Mouse (Mus musculus) 416B (cell line): Measurements from ENCODE around the gene Zfp467.

Experiments used
- DNase-seq: peaks from one replicate; pipeline ENCODE4 v3.0.0; 2011; ENCODE audit warnings: low read depth

Zfp467 gene

DNA sequence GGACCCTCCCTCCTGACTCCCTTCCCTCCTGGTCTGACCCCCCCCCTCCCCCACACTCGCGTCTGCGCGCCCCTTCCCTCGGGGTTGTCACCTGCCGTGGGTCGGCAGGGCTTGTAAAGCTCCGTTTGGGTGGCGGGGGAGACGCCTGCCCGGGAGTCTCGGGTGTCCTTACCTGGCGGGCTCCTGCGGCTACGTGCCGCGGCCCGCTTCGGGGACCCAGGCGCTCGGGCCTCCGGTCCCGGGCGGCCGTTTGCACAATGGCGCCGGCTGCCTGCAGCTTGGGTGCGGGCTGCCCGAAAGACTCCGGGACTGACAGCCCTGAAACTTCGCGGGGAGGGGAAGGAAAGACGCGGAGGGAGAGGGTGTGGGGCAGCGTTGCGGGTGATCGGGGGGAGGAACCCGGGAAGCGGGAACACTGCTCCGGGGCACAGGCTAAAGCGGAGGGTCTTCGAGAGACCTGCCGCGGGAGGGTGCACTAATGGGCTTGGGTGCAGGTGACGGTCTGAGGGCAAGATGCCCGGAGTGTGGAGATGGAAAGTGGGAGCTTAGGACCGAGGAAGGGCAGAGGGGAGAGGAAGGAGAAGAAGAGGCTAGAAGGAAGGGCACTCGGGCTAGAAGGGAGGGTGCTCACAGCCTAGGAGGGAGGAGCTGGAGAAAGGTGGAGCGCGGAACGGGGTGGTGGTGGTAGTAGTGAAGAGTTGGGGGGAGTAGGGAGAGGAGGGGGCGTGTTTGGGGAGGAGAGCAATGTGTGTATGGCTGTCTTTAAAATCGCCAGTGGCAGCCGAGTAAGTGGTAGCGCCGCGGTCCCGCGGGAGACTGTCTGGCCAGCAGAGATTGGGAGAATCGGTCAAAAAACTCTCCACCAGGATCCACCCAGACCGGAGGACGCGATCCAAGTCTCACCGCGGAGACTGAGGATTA, at the start of gene Zfp467:
Gene Zfp467 (minus strand): TSS at position 645 of the 921 bp plus-strand sequence.
- DNase-seq: peak; percentile 34

DNA sequence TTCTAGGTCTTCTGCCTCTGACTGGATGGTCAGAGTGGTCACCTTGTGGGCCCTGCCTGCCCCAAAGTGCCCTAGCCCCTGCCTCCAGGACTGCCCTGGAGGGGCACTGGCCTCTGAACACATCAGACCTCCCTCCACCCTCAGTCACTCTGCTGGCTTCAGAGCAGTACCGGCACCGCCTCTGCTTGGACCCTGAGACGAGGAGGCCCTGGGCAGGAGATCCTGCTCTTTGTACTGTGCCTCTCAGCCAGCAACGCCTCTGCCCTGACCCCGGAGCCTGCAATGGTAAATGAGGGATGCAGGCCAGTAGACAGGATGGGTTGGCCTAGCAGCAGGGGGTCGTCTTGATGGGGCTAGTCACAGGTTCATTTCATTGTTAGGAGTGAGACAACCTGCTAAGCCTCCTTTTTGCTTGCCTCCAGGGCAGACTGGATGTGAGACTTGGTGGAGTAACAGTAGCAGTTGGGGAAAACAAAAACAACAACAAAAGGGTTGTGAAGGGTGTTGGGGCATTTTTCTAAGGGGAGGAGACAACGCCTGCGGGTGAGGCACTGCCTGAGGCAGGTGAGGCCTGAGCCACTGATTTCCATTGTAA, 47.6 kb upstream of the Zfp467 start:
- DNase-seq: no peak

DNA sequence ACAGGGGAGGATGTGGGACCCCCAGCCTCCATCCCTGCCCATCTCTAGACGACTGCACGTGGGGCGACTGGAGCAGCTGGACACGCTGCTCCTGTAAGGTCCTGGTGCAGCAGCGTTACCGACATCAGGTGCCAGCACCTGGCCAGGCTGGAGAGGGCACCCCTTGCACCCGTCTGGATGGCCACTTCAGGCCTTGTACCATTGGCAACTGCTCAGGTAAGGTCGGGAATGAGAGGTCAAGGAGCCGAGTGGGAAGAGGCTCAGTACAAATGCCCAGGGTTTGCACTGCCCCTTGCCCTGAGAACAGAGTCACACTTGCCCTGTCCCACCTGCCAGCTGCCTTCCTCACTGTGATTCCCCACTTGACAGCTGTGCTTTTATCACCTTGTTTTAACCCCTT, 45.7 kb upstream of the Zfp467 start:
- no peak for DNase-seq

DNA sequence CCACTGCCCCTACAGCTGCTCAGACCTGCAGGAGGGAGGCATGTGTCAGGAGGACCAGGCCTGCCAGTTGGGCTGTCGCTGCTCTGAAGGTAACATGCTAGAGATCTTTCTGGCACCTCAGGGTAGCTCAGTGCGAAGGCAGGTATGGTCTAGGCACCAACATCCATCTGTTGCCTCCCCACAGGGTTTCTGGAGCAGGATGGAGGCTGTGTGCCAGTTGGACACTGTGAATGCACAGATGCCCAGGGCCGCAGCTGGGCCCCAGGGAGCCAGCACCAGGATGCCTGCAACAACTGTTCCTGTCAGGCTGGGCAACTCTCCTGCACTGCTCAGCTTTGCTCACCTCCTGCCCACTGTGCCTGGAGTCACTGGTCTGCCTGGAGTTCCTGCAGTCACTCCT, 44.1 kb upstream of the Zfp467 start:
- DNase-seq: no peak

DNA sequence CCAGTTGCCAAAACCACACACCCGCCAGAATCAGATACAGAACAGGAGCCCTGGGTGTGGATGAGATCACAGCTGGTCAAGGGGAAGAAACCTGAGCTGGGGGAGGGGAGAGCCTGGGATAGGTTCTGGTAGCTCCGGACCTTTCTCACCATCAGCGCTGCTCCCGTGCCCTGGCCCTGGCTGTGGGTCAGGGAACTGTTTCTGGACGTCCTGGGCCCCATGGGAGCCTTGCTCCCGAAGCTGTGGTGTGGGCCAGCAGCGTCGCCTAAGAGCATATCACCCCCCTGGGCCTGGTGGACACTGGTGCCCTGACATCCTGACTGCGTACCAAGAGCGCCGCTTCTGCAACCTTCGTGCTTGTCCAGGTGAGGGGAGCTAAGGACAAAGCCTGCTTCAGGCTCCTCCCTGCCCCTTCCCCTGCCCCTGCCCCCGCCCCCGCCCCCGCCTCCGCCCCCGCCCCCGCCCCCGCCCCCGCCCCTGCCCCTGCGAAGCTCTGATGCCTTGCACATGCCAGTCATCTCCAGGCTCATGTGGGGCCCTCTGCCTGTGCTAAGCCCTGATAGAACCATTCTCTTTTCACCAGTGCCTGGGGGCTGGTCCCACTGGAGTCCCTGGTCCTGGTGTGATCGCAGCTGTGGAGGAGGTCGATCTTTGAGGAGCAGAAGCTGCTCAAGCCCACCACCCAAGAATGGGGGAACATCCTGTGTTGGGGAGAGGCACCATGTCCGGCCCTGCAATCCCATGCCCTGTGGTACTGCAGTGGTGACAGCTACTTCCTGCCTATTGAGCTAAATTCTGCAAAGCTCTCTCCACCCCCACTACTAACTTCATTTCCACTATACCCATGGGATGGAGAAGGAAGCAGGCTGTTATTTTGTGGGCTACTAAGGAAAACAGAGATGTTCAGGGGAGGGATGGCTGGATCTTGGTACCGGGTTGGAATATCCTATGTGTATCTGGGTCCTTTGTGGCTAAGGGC, 42.4 kb upstream of the Zfp467 start:
- no peak for DNase-seq

- peak; percentile 32 for DNase-seq
Observed at GRCm38 (mm10) chr6:48482501-48482900, 36.9 kb upstream of the Zfp467 start.

- no peak for DNase-seq
Observed at GRCm38 (mm10) chr6:48478446-48478845, 32.8 kb upstream of the Zfp467 start.

DNA sequence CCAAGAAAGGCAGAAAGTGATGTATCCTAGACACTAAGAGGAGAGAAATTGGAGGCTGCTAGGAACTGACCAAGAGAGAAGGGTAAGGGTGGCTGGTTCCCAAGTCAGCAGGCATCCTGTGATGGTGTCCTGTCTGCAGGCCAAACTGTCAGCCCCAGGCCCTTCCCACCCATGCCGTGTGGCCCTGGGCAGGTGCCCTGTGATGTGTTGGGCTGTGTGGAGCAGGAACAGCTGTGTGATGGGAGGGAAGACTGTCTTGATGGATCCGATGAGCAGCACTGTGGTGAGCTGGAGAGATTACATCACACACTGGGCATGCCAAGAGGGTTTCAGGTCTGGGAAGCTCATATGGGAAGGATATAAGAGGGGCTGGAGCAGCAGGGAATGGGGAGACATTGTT, 25.1 kb upstream of the Zfp467 start:
- DNase-seq: no peak

DNA sequence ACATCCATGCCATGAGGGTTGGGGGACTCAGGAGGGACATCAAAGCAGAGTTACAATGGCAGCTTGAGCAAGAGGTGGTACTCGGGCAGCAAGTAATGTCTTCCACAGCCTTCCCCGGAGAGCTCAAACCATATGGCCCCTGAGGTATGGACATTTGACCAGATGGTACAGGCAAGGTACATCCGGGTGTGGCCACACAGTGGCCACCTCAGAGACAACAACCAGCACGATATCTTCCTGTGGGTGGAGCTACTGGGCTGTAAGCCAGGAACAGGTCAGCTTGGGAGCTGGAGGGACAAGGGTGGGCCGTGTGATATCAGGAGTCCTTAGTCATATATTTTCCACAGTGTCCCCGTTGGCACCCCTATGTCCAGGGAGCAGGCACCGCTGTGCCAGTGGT, 21.9 kb upstream of the Zfp467 start:
- no peak for DNase-seq

GRCm38 (mm10) chr6:48466715-48467114, 21.1 kb upstream of the Zfp467 start:
- no peak for DNase-seq

DNA sequence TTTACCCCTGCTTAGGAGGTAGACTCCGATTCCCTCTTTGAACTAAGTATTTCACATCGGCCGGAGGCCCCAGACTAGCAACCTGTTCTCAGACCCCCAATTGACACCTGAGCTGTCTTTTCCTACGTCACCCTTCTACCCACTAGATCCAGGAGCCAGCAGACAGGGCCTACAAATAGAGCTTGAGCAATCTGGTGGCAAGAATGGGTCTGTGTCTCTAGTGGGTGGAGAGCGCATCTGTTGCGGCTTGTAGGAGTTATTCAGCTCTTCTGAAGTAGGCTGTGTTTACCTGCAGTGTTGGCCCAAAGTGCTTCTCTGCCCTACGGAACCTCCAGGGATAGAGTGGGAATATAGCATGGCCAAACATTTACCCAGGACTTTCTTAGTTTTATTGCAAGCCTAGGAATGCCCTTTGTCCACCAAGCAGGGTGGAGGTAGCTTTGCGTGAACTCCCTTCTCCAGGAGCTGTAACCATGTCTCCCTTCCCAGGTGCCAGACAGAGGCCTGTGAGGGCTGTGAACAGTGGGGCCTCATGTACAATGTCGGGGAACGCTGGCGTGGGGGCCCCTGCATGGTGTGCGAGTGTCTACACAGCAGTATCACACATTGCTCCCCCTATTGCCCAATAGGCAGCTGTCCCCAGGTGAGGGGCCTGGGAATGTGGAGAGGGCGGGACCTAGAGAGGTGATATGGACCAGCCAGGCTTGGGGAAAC, 19.5 kb upstream of the Zfp467 start:
- no peak for DNase-seq

DNA sequence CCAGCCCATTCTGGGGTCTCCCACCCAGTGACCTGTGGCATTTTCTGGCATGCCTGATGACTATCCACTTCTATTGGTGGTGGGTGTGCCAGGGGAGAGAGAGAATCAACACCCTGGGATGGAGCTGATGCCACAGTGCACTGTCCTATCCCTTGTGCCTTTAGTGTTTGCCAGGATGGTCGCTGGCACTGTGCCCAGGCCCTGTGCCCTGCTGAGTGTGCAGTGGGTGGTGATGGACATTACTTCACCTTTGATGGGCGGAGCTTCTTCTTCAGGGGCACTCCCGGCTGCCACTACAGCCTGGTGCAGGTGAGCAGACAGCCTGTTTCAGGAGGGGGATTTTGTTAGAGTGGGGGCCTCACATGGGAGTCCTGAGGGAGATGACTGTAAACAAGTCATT, 7.1 kb upstream of the Zfp467 start:
- DNase-seq: no peak

- DNase-seq: no peak
Observed at GRCm38 (mm10) chr6:48452151-48452550, 6.5 kb upstream of the Zfp467 start.

GRCm38 (mm10) chr6:48448527-48448926, 2.9 kb upstream of the Zfp467 start:
- no peak for DNase-seq

GRCm38 (mm10) chr6:48447929-48448328, 2.3 kb upstream of the Zfp467 start, which contains the start of gene Sspo:
Gene Sspo (plus strand): TSS chr6:48448229.
- DNase-seq: no peak

DNA sequence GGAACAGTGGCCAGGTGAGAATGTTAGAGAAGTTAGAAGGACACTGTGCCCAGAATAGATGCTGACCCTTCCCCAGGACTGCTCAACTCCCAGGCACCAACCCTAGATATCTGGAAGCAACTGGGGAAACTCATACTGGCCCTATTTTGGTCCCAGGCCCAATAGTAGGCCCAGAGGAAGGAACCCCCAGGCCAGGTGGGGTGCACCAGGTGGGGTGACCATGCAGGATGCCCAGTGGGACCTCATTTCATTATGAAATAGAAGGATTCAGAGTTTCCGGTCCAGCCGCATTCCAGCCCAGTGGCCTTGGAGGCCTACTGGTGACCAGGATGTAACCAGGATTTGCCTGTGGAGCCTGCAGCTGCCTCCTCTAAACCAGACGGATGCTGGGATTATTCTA, 1.3 kb upstream of the Zfp467 start:
- no peak for DNase-seq

GRCm38 (mm10) chr6:48446256-48446655, 631 bp upstream of the Zfp467 start:
- DNase-seq: no peak

- DNase-seq: peak; percentile 92
Observed at GRCm38 (mm10) chr6:48444310-48445180, 1.1 kb downstream of the Zfp467 start.

DNA sequence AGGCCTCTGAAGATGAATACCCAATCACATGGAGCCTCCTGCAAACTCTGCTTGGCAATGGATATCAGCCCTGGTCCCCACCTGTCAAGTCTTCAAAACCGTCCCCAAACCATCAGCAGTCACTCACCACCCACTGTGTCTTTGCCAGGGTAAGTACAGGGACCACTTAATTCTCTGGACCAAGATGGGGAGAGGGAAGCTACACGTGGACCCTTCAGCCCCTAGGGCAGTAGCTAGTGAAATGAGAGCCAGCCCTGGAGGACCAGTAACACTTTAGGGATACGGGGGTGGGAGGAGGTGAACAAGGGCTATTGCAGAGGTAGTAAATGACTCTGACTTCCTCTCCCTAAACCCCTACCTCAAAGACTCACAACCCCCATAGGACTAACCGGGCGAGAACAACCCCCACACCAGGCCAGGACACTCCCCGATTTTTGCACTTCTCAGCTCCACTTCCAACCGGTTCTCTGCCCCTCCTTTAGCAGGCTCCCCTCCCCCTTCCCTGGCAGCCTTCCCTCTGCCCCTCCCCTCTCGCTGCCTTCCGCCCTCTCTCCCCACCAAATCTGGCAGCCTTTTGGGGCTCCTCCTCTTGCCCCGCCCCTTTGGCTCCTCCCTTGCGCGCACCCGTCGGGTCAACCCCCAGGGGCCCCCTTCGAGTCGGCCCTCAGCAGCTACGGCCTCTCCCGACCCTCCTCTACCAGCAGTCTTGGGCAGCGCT, 1.9 kb downstream of the Zfp467 start:
- DNase-seq: no peak
